Mouse (Mus musculus): ENCODE measurements around the gene Lrrc8c.

Lrrc8c gene

DNA sequence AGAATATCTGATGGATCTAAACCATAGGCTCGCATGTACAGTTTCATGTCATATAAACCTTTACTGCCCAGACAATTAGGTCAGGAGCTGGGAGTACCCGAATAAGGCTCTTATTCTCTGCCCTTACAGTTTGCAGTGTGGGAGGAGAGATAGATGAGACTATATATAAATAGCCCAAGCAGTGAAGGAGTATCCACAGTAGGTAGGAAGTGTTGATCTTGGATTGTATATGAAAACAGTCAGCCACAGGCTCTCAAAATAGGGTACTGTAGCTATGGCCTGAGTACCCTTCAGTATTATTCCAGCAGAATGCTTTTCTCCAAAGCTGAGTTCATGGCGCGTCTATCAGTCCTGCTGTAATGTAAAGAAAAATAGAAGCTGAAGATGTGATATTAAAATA lies 27.9 kb downstream of the Lrrc8c start:
- in situ Hi-C loops (cut with MboI, MseI), result no loop called here

DNA sequence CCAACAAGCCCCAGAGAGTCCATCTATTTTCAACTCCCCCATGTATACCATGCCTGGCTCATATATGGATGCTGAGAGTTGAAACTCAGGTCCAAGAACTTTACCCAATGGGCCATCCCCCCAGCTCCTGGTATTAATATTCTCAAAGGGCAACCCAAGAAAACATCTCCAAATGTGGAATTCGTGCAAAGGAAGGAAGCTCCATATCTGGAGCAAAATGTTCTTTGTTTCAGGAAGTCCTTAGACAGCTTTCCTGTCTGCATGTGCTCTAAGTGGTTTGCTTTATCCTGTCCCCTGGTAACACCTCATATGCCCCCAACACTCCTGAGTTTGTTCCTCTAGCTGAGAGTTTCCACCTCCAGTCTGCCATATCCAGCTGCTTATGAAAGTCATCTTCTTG lies 32.6 kb downstream of the Lrrc8c start:
- in situ Hi-C loops (cut with MboI, MseI), result no loop called here

DNA sequence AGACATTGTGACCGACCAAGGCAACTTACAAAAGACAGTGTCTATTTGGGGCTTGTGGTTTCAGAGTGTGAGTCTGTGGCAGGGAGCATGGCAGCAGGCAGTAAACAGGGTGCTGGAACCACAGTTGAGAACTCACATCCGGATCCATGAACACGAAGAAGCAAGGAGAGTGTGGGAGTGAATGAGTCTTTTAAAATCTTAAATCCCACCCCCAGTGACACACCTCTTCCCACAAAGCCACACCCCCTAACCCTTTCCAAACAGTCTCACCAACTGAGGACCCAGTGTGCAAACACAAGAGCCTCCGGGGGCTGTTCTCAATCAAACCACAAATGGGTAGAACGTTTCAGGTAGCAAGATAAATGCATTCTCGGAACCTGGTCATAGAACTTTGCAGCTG lies 37.1 kb downstream of the Lrrc8c start:
- in situ Hi-C loops (cut with MboI, MseI), result no loop called here

DNA sequence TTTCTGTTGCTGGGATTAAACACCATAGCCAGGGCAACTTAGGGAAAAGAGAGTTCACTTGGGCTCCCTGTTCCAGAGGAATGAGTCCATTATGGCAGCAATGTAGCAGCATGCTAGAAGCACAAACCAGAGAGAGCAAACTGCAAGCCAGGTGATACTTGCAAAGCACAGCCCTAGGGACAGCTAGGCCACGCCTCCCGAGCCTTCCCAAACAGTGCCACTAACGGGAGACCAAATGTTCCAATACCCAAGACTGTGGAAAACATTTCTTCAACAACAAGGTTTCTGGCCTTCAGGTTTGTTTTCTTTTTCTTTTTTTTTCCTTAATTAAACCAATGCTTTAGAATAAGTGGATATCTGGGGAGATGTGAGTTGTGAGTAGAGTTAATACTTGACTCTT lies 38.2 kb downstream of the Lrrc8c start:
- in situ Hi-C loops (cut with MboI, MseI), result no loop called here

DNA sequence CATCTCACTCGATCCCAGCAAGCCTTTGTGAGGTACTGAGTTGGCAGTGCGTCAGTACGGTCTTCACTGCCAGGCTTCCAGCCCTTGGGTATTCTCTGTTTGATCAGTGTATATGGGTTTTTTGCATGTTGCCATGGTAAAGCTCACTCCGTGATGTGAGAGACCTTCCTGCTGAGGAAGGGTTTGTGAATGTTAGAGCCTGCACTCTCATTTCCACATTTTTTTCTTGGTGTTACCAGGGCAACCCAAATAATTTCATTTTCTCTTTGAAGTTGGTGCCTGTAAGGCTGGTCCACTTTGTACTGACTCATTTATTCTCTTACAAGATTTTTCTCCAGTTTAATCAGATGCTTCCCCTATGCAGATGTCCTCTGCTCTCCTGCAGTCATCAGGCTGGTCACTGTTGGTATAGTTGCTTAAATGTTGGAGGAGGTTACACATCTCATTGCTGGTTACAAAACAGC lies 38.6 kb downstream of the Lrrc8c start:
- in situ Hi-C loops (cut with MboI, MseI), result no loop called here

DNA sequence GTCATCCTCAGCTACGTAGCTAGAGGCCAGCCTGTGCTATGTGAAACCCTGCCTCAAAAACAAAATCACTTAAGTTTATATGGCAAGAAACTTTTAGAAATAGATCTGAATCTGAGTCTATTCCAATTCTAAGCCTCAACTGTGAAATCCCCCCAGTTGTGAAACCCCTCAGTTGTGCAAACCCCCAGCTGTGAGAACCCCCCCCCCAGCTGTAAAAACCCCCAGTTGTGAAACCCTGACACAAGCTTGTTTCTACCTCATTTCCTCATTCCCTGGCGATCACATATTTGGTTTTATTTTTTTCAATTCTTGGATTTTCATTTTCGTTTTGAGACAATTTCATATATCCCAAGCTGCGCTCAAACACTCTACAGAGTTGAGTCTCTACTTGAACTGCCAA lies 39.3 kb downstream of the Lrrc8c start:
- in situ Hi-C loops (cut with MboI, MseI), result no loop called here

DNA sequence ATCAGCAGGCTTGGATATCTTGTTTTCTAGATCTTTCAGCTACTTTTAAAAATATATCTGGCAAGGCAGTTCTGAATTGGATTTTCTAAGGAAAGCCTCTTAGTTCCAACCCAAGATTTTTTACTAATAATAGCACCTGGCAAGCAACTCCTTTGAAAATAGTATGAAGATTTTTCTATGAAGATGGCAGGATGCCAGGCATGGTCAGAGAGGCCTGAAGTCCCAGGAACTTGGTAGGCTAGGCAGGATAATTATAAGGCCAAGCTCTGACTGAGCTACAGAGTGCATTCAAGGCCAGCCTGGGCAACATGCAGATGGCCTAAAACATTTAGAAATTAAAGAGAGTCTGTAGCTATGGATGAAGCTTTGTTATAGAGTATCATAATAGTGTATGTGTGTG lies 42.7 kb downstream of the Lrrc8c start:
- in situ Hi-C loops (cut with MboI, MseI), result no loop called here

DNA sequence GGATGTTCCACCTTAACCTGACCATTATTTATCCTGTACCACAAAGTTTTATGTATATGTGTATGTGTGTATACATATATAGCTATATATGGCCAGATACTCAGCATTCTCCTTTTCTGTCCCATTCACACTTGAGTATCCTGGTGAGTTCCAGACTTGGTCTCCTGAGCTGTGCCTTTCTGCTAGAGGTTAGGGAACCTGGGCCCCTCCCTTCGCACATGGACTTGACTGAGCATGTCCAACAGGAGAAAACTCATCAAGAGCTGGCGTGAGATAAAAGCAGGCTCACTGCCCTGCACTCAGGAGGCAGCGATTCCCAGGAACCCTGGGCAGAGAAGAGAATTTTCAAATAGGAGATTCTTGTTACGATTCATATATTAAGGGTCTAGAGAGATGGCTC lies 45.6 kb downstream of the Lrrc8c start:
- in situ Hi-C loops (cut with MboI, MseI), result no loop called here

DNA sequence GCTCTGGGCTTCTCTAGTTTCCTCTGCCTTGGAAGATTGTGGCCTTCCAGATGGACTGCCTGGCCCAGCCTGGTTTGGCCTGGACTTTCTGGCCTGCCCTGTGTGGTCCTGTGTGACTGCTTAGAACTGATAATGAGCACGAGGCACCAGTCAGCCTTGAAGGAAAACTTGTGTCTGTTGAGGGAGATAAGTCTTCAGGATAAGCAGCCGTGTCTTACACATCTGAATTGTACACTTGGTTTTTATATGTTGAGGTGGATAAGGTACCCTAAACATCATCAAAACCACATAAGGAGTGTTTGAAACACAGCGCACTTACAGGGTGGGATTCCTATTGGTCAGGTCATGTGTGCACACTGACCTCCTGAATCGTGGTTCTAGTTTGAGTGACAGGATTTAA lies 46.6 kb downstream of the Lrrc8c start:
- in situ Hi-C loops (cut with MboI, MseI), result no loop called here

DNA sequence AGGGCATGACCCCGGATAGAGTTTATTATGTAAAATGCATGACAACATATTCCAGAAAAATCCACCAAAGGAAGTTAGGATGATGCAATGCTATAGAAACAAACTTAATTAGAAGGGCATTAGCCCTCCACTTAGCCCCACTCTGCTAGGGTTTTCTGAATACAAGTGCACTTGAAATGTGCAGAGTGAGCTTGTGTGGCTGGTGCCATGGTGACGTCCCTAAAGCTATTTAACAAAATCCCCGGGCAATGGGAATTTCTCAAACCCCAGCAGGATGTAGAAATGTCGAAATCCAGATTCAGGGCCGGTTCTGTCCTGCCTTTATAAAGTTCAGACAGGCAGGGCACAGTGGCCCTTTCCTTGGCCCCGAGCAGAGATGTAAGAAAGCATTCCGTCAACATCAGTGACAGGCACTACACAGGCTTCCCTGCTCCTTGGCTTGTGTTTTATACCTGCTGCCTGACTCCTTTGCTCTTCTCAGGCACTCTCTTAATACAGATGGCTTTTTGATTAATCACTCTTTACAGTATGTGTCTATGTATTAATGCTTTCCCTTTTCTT lies 47.7 kb downstream of the Lrrc8c start:
- in situ Hi-C loops (cut with MboI, MseI), result no loop called here

DNA sequence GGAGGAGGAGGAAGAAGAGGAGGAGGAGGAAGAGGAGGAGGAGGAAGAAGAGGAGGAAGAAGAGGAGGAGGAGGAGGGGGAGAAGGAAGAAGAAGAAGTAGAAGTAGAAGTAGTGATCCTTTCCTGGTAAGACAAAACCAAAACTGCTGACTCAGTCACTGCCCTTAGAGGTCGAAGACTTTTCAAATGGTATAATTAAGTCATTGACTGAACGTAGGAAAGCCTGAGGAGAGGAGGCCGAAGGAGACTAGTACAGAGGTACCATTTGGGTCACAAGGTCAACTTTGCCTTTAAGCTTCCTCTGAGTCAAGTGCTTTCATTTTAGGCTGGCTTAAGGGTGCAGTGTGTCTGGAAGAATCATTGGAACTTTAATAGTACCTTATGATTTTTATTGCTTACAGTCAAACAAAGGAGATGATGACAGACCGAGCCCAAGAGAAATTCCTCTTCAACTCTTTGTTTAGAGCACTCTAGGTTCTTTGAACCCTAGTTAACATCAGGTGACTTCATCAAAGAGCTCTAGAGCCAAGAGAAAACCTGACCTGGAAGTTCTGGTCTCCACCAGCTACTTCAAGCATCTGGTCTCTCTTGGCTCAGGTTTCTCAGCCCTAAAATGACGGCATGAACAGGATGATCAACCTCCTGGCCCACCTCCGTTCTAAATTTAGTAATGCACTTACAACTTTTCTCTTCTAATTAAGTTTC lies 49.0 kb downstream of the Lrrc8c start:
- in situ Hi-C loops (cut with MboI, MseI), result no loop called here

DNA sequence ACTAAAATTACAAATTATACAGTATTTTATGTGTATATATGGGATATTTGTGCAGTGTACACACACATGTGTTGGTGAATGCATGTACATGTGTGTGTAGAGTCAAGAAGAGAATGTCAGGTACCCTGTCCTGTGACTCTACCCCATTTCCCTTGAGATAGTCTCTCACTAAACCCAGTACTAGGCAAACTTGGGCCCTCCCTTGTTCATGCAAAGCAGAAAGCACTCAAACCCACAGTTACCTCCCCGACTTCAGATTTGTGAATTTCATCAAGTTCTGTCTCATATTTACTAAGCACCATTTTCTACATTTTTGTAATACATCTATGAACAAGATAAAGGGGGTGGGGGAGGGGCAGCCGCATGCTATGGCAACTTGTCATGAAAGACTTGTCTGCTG lies 50.0 kb downstream of the Lrrc8c start:
- in situ Hi-C loops (cut with MboI, MseI), result no loop called here

DNA sequence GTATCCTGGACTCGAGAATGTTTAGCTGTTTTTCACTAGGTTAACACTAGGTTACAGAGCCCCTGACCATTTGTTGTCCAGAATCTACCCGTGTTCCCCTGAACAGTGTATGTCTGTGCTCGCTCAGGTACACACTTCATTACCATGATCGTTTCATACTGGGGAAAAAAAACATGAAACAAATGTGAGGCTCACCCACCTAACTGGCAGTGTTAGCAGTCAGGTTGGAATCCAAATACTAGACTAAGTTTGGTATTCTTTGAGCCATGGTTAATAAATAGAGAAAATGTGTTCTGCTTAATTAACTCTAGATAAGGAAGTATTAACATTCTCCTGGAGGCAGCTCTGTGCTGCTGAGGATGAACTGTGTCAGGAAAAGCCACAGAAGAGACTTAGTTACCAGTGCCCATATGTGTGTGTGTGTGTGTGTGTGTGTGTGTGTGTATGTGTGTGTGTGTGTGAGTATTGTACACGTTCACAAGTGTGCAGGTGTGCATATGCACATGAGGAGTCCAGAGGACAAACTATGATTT lies 53.0 kb downstream of the Lrrc8c start:
- in situ Hi-C loops (cut with MboI, MseI), result no loop called here

DNA sequence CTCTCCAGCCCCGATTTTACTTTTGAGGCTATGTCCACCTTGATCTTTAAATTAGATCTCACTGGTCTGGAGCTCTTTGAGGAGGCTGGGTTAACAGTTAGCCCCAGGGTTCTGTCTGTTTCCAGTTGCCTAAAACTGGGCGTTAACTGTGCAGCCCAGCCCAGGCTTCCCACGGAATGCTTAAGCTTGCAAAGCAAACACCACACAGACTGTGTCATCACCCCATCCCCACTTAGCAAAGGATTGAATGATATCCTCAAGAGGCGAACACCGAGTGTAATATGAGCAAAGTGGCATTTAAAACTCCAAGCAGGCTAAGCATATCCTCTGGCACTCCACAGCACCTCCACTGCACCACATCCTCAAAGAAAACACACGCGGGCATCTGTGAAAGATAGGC lies 53.7 kb downstream of the Lrrc8c start:
- in situ Hi-C loops (cut with MboI, MseI), result no loop called here

DNA sequence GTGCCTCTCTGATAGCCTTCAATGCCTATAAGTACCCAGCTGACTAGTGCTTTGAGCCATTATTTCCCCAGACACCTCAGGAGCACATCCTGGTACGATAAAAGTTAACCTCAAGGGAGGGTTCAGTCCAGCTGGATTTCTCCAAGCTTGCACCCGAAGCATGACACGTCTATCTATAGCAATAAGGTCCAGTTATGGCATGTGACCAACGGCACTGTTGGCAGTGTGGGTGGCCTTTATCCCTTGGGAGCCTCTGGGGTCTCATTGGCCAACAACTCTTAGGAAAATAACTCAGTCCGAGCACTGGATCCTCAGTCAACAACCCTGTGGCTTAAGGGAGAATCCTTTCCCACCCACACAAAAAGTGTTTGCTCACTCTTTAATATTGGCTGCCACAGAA lies 55.6 kb downstream of the Lrrc8c start:
- in situ Hi-C loops (cut with MboI, MseI), result no loop called here

DNA sequence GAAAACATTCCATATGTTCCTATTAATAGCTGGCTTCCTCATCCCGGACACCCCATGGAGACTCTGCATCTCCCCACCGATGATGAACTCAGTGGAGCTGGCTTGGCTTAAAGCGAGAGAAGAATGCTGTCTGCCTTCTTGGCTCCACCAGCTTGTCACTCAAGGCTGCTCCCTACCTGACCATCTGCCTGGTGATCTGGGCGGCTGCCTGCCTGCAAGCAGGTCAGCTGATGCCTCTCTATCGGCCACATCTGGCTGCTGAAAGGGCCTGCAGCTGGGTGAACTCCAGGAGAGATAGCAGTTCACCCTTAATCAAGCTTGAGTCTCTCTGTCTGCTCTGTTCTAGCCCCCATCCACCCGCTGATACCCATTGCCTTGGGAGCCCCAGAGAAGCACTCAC lies 56.7 kb downstream of the Lrrc8c start:
- in situ Hi-C loops (cut with MboI, MseI), result no loop called here

DNA sequence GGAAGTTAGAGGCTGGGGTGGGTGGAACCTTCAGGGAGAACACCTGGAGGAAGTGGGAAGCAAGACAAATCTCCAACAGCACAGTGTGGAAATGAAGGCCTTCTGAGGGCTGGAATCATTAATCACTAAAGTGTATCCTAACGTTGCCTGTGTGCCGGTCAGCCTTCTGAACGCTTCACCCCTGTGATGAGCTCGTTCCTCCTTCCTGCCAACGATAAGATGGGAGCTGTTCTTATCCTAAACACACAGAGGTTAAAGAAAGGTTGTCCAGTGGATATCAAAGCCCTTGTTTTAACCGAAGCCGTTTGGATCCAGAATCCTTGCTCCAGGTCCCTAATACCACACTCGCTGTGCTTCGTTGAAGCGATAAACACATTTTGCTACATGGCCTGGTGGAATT lies 61.7 kb downstream of the Lrrc8c start:
- in situ Hi-C loops (cut with MboI, MseI), result no loop called here

DNA sequence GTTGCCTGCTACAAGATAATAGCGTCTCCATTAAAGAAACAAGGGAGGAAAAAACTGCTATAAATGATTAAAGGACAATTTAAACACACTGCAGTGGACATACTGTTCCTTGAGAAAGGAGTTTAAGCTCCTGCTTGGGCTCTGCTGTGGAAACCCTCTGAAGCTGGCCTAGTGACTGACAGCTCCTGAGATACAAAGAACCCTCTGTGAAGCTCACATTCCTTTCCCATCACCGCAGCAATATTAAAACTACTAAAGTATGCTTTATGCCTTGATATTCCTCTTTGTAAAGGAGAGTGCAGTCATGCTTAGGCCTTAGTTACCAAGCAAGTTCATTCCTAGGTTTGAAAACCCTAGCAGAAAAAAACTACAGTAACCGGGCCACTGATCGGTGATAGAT lies 66.7 kb downstream of the Lrrc8c start:
- in situ Hi-C loops (cut with MboI, MseI), result no loop called here

DNA sequence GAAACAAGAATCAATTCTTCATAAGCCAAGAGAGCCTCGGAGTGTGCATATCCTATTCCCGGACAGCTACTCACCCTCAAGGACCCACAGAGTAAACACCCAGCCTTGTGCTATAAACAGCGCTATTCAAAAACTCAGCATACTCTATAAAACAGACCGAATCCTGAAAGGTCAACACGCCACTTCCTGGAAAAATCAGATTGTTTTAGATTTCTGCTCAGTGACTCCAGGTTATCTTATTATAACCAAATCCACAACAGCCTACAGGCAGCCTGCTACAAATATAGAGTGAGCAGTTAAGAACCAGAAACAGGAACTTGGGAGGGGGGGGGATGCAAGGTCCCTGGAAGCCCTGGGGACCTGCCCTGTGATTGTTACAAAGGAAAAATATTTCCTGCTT lies 67.5 kb downstream of the Lrrc8c start:
- in situ Hi-C loops (cut with MboI, MseI), result no loop called here

DNA sequence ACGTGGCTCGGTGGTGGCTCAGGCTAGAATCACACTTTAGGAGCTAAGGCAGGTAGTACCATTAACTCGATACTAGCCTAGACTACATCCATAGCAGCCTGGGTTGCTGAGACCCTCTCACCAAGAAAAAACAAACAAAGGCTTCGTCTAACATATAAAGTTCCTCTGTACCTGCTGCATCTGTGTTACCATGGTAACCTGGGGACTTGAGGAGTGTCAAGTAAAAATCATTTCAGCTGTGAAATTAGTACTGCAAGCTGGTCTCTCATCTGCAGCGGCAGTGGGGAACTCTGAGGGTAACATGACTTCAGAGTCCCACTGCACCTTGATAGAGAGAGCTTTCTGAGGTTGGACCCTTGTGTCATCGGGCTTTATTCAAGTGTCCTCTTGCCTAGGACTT lies 68.3 kb downstream of the Lrrc8c start:
- in situ Hi-C loops (cut with MboI, MseI), result no loop called here

DNA sequence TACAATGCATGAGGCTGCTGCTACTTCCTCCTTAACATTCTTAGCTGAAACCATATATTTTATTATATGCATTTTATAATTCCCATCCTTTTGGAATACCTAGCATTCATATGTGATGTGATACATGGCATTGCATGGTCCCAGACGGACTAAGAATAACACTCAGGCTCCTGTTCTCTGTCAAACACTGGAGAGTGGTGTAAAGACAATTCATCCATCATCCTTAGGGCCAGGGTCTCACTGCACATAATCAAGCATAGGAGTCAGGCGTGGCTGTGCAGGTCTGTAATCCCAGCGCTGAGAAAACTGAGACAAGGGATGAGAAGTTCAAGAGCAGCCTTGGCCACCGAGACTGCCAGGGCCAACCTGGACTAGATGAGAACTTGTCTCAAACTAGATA lies 69.5 kb downstream of the Lrrc8c start:
- in situ Hi-C loops (cut with MboI, MseI), result no loop called here

DNA sequence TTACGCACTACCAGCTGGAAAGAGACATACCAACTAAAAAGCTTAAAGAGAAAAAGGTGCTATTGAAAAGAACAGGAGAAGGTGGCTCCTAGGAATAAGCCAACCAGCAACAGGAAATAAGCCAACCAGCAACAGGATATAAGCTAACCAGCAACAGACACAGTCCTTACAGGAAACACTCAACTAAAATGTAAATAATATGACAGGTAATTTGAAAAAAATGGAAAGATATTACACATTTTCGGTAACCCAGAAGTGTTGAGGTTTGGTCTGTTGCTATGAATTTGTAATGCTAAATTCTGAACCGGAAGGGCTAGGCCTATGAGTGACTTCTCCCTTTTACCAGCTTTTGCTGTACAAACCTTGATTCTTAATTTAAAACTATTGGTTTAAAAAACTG lies 69.9 kb downstream of the Lrrc8c start:
- in situ Hi-C loops (cut with MboI, MseI), result no loop called here

DNA sequence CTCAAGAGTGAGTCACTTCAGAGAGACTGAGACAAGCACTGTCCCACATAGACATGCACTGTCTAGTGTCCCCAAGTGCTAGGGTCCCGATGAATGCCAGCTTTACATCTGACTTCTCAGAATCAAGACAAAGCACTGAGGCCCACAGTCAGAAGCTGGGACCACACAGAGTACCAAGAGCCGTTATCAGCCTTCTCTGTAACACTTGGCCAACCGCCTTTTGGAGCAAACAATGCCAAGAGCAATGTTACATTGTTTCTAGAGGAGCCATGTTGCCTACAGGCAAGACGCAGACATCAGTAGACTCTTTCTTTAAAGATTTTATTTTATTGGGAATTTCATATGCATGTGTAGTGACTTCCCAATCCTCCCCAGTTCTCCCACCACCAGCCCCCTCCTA lies 73.2 kb downstream of the Lrrc8c start:
- in situ Hi-C loops (cut with MboI, MseI), result no loop called here

DNA sequence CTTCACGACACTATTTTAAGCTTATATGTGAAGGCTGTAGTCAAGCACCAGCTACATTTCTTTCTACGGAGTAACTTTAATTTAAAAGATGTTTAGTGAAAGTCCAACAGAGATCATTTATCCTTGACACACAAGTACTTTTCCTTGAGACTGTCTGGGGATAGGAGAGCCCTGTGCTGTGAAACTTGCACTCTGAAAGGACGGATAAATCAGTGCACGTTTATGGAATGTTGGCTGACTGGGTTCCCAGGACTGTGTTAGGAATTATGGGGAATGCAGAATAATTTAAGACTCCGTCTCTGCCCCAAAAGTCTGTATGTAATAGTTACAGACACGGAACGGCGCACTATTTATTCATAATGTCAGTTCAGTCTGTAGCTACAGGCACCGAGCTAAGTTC lies 74.4 kb downstream of the Lrrc8c start:
- in situ Hi-C loops (cut with MboI, MseI), result no loop called here
